Mouse (Mus musculus): Measurements from ENCODE around the gene Praf2. TPM values are rescaled to one million over a fixed set of nuclear protein-coding genes. Genes with fewer than 3 reads are reported as not detected.
A peak's percentile ranks its signal among the peaks of the same experiment; 100 is the strongest.

Praf2 gene
- polyA plus RNA-seq, 1 experiment from 2014 or later: 143 TPM

DNA sequence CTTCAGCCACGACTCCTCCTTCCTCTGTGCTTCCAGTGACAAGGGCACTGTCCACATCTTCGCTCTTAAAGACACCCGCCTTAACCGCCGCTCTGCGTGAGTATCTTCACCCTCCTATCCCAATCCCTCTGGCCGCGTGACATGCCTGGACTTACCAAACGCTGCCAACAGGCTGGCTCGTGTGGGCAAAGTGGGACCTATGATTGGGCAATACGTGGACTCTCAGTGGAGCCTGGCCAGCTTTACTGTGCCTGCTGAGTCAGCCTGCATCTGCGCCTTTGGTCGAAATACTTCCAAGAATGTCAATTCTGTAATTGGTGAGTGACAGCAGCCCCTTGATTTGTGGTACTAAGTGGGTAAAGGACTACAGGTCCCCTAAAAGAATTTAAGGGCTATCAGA lies 1.1 kb upstream of the Praf2 start:
- no peaks in the 10 kb centered on the region; the same call in 1 of the 2 replicates for H3K9me3 ChIP-seq (ENCODE audit: control insufficient read depth, low read length)
- peaks cover 7% of the 10 kb centered on the region for H3K4me1 ChIP-seq (ENCODE audit: control insufficient read depth, insufficient read depth, low read depth, low read length)
- H3K4me3 ChIP-seq (ENCODE audit: low read length): no peak overlapping the region
- no peak overlapping the region for H3K27ac ChIP-seq (ENCODE audit: low read depth, low read length)
- no peak overlapping the region for H3K9ac ChIP-seq (ENCODE audit: low read depth, low read length)
- peaks cover 2% of the 10 kb centered on the region; the same call in 1 of the 2 replicates for H3K36me3 ChIP-seq (ENCODE audit: control insufficient read depth, insufficient read depth, low read length)
- no peaks in the 10 kb centered on the region for H3K27me3 ChIP-seq (replicated peaks; ENCODE audit: control insufficient read depth, insufficient read depth, low read length)
- no peak for ATAC-seq
- whole genome bisulfite sequencing: 94% methylated on average over 13 of the region's 13 CpGs
- H3K4me2 ChIP-seq (ENCODE audit: low read length): no peak overlapping the region

DNA sequence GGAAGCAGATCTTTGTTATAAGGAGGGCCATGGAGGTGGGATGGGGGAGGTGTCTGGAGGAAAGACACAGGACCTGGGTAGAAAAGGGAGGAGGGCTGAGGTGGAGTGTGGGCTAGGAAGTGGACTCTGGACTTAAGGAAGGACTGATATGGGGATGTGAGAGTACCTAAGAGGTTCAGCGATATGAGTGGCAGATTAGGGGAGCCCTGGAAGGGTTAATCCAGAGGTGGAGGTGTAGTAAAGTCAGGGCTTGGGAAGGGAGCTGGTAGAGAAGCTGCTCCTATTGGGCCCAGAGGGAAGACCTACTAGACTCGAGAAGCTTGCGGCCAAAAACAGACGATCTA lies 655 bp downstream of the Praf2 start:
- Histone ChIP-seq H3K4me2 (ENCODE audit: low read length) (peak overlapping the region; percentile 59), H3K36me3 (ENCODE audit: control insufficient read depth, insufficient read depth, low read length) (peaks cover 2% of the 10 kb centered on the region; the same call in 1 of the 2 replicates), H3K27ac (ENCODE audit: low read depth, low read length) (peak overlapping the region; percentile 75; the same call in 1 of the 2 replicates), H3K4me3 (ENCODE audit: low read length) (peak overlapping the region; percentile 49), H3K9me3 (ENCODE audit: control insufficient read depth, low read length) (no peaks in the 10 kb centered on the region; the same call in 1 of the 2 replicates), H3K9ac (ENCODE audit: low read depth, low read length) (peak overlapping the region; percentile 70), H3K27me3 (replicated peaks; ENCODE audit: control insufficient read depth, insufficient read depth, low read length) (no peaks in the 10 kb centered on the region), H3K4me1 (ENCODE audit: control insufficient read depth, insufficient read depth, low read depth, low read length) (peaks cover 3% of the 10 kb centered on the region)
- no peak for ATAC-seq
- 39% methylated on average over 4 of the region's 4 CpGs for WGBS

DNA sequence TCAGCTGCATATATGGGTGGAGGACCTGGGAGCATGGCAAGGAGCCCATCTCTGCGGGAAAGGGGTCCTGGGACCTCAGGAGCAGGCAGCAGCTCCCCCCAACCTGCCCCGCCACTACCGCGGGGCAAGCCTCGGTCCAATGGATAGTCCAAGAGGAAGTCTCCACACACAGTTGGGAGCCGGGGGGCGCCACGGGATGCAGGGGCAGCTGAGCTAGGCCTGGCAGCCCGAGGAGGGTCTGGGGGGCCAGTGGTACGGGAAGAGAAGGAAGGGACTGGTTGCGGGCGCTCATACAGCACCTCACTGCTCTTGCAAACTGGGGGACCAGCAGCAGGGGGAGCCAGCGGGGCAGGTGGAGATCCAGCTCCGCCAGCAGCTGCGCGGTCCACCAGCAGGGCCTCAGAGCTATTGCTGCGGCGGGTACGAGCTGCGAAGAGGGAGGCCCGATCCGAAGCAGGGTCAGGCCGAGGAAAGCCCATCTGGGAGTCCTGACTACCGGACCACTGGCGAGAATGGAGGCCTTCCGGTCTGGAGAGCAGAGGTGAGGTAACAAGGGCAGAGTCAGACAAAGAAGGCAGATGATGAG lies 5.4 kb downstream of the Praf2 start:
- H3K4me3 ChIP-seq (ENCODE audit: low read length): no peak overlapping the region
- ATAC-seq: no peak
- H3K9ac ChIP-seq (ENCODE audit: low read depth, low read length): no peak overlapping the region
- H3K27me3 ChIP-seq (replicated peaks; ENCODE audit: control insufficient read depth, insufficient read depth, low read length): no peaks in the 10 kb centered on the region
- H3K9me3 ChIP-seq (ENCODE audit: control insufficient read depth, low read length): no peaks in the 10 kb centered on the region
- peaks cover 2% of the 10 kb centered on the region for H3K36me3 ChIP-seq (ENCODE audit: control insufficient read depth, insufficient read depth, low read length)
- H3K4me2 ChIP-seq (ENCODE audit: low read length): no peak overlapping the region
- 29% methylated on average over 22 of the region's 26 CpGs for WGBS
- H3K27ac ChIP-seq (ENCODE audit: low read depth, low read length): no peak overlapping the region
- no peaks in the 10 kb centered on the region for H3K4me1 ChIP-seq (ENCODE audit: control insufficient read depth, insufficient read depth, low read depth, low read length)

DNA sequence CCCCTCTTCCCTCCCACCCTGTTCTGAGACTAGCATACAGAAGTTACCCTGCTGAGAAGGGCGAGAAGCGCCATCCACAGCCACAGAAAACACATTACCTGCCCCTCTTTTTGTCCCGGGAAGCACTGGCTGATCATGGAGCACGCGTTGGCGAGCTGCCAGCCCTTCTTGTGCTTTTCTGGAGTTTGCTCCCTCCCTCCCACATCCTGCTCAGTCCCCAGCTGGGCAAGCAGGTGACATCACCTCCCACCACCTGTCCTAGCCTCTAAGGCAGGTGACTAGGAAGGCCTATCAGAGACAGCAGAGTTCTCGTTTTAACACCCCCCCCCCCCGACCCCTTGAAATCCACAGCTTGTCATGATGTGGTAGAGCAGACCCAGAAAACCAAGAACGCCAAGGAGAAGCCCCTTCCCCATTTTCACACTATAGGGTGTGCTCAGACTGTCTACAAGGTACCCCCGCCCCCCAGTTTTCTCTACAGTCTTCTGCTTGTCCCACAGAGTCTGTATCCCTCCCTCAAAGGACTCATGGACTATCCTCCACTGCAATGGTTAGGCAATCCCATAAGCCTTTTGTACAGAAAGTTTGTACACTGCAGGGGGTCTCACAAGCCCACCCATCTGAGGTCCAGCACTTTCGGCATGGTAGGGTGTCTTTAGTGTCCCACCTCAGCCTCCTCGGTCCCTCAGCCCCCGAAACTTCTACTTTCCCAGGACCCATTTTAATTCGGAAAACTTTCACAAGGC lies 11.3 kb downstream of the Praf2 start:
- 76% methylated on average over 13 of the region's 14 CpGs for WGBS
- Histone ChIP-seq H3K9ac (ENCODE audit: low read depth, low read length) (no peak overlapping the region), H3K9me3 (ENCODE audit: control insufficient read depth, low read length) (no peaks in the 10 kb centered on the region), H3K36me3 (ENCODE audit: control insufficient read depth, insufficient read depth, low read length) (peaks cover 2% of the 10 kb centered on the region; the same call in 1 of the 2 replicates), H3K4me2 (ENCODE audit: low read length) (no peak overlapping the region), H3K27me3 (replicated peaks; ENCODE audit: control insufficient read depth, insufficient read depth, low read length) (no peaks in the 10 kb centered on the region), H3K27ac (ENCODE audit: low read depth, low read length) (no peak overlapping the region), H3K4me1 (ENCODE audit: control insufficient read depth, insufficient read depth, low read depth, low read length) (no peaks in the 10 kb centered on the region), H3K4me3 (ENCODE audit: low read length) (no peak overlapping the region)
- ATAC-seq: peak; percentile 41; the same call in 1 of the 2 replicates

DNA sequence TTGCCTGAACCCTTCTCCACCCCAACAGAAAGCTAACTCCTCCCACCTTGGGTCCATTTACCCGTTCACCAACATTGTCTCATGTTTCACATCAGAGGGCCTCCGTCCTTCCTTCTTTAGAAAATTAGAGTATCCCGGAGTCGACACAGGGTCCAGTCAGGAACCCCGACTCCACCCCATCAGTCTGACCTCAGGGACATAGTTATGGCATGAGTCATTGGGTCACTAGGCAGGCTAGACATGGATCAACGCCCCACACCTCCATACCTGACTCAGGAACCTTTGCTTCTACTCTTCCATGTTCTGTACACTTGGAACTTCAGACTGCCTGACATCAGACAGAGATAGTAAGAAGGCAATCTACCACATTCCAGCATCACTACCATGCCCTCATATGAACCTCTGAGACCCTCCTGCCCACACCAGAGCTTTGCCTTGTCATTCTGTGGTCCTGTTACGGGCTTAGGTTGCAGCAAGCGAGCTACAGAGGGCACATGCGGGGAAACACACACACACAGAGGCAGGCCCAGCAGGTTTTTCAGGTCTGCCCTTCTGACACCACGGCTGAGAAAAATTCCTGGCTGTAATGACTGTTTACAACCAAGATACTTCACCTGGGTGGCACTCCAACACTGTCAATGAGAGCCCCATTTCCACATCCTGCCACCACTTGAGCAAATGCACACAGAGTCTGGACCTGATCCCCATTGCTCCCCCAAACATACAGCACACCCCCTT lies 12.0 kb downstream of the Praf2 start:
- H3K4me2 ChIP-seq (ENCODE audit: low read length): no peak overlapping the region
- no peak overlapping the region for H3K27ac ChIP-seq (ENCODE audit: low read depth, low read length)
- H3K4me3 ChIP-seq (ENCODE audit: low read length): no peak overlapping the region
- peaks cover 2% of the 10 kb centered on the region; the same call in 1 of the 2 replicates for H3K36me3 ChIP-seq (ENCODE audit: control insufficient read depth, insufficient read depth, low read length)
- H3K4me1 ChIP-seq (ENCODE audit: control insufficient read depth, insufficient read depth, low read depth, low read length): no peaks in the 10 kb centered on the region
- H3K9ac ChIP-seq (ENCODE audit: low read depth, low read length): no peak overlapping the region
- no peak for ATAC-seq
- no peaks in the 10 kb centered on the region for H3K9me3 ChIP-seq (ENCODE audit: control insufficient read depth, low read length)
- no peaks in the 10 kb centered on the region for H3K27me3 ChIP-seq (replicated peaks; ENCODE audit: control insufficient read depth, insufficient read depth, low read length)
- WGBS: 78% methylated on average over 10 of the region's 10 CpGs

DNA sequence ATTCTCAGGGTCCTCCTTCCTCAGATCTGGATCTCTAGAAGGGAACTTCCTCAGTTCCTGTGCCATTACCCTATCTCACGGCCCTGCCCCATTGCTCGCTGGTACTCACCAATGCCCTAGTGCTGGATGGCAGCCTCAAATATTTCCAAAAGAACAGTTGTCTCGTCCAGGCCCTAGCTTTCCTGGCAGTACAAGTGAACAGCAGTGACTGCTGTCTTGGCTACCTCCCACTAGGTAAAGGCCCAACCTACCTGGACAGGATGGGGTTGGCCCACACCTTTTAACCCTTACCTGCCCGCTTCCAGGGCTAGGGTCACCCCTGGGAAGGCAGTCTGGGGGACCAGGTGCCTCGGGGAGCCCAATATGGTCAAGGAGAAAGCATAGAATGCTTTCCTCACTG lies 12.9 kb downstream of the Praf2 start:
- WGBS: 81% methylated on average over 5 of the region's 5 CpGs
- Histone ChIP-seq H3K9ac (ENCODE audit: low read depth, low read length) (no peak overlapping the region), H3K27me3 (replicated peaks; ENCODE audit: control insufficient read depth, insufficient read depth, low read length) (no peaks in the 10 kb centered on the region), H3K4me1 (ENCODE audit: control insufficient read depth, insufficient read depth, low read depth, low read length) (no peaks in the 10 kb centered on the region), H3K4me3 (ENCODE audit: low read length) (no peak overlapping the region), H3K4me2 (ENCODE audit: low read length) (no peak overlapping the region), H3K36me3 (ENCODE audit: control insufficient read depth, insufficient read depth, low read length) (peaks cover 2% of the 10 kb centered on the region; the same call in 1 of the 2 replicates), H3K9me3 (ENCODE audit: control insufficient read depth, low read length) (no peaks in the 10 kb centered on the region), H3K27ac (ENCODE audit: low read depth, low read length) (no peak overlapping the region)
- no peak for ATAC-seq

DNA sequence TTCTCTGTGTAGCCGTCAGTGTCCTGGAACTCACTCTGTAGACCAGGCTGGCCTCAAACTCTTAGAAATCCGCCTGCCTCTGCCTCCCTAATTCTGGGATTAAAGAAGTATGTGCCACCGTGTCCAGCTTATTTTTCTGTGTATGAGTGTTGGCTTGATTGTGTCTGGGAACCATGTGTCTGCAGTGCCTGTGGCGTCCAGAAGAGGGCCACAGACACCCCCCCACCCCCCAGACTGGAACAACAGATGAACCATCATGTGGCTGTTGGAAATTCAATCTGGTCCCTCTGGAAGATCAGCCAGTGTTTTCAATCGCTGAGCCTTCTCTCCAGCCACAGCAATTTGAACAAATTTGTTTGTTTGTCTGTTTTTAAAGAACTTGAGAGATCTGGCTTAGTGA lies 15.2 kb downstream of the Praf2 start:
- no peak for ATAC-seq
- H3K27ac ChIP-seq (ENCODE audit: low read depth, low read length): no peak overlapping the region
- H3K4me2 ChIP-seq (ENCODE audit: low read length): no peak overlapping the region
- no peaks in the 10 kb centered on the region for H3K4me1 ChIP-seq (ENCODE audit: control insufficient read depth, insufficient read depth, low read depth, low read length)
- no peaks in the 10 kb centered on the region for H3K27me3 ChIP-seq (replicated peaks; ENCODE audit: control insufficient read depth, insufficient read depth, low read length)
- WGBS: 57% methylated on average over 5 of the region's 5 CpGs
- no peaks in the 10 kb centered on the region for H3K36me3 ChIP-seq (ENCODE audit: control insufficient read depth, insufficient read depth, low read length)
- no peak overlapping the region for H3K9ac ChIP-seq (ENCODE audit: low read depth, low read length)
- H3K9me3 ChIP-seq (ENCODE audit: control insufficient read depth, low read length): no peaks in the 10 kb centered on the region
- H3K4me3 ChIP-seq (ENCODE audit: low read length): no peak overlapping the region

DNA sequence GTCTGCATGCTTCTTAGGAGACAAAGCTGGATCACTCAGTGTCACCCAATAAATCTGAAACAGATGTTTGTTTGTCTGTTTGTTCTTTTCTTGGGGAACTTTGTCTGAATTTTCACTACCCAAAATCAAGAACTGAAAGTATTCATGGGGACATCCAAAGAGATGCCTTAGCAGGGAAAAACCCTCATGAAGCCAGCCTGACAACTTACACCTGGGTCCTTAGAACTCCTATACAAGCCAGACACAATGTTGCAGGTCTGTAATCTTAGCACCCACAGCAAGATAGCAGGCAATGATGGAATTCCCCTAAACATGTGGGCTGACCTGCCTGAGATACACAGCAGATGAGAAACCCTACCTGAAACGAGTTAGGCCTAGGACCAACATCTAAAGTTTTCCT lies 16.7 kb downstream of the Praf2 start:
- Histone ChIP-seq H3K9ac (ENCODE audit: low read depth, low read length) (no peak overlapping the region), H3K4me2 (ENCODE audit: low read length) (no peak overlapping the region), H3K36me3 (ENCODE audit: control insufficient read depth, insufficient read depth, low read length) (no peaks in the 10 kb centered on the region), H3K27ac (ENCODE audit: low read depth, low read length) (no peak overlapping the region), H3K4me1 (ENCODE audit: control insufficient read depth, insufficient read depth, low read depth, low read length) (peaks cover 4% of the 10 kb centered on the region; the same call in 1 of the 2 replicates), H3K4me3 (ENCODE audit: low read length) (no peak overlapping the region), H3K27me3 (replicated peaks; ENCODE audit: control insufficient read depth, insufficient read depth, low read length) (no peaks in the 10 kb centered on the region), H3K9me3 (ENCODE audit: control insufficient read depth, low read length) (no peaks in the 10 kb centered on the region)
- ATAC-seq: no peak
- 71% methylated on average over 1 of the region's 1 CpGs for WGBS

DNA sequence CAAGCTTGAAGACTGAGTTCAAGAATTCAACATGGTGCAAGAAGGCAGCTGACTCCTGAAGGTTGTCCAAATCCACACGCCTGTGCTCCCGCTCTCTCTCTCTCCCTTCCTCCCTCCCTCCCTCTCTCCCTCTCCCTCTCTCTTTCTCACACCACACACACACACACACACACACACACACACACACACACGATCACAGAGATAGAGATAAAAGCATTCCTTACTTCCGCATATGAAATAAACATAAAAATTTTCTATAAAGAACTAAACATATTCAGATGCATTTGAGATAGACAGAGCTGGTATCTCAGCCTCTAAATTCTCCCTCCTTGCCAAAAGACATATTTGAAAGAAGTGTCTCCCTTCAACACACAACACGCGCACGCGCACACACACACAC lies 17.2 kb downstream of the Praf2 start:
- H3K36me3 ChIP-seq (ENCODE audit: control insufficient read depth, insufficient read depth, low read length): no peaks in the 10 kb centered on the region
- no peak overlapping the region for H3K4me3 ChIP-seq (ENCODE audit: low read length)
- H3K27ac ChIP-seq (ENCODE audit: low read depth, low read length): no peak overlapping the region
- H3K9me3 ChIP-seq (ENCODE audit: control insufficient read depth, low read length): no peaks in the 10 kb centered on the region
- no peak for ATAC-seq
- H3K4me2 ChIP-seq (ENCODE audit: low read length): no peak overlapping the region
- peaks cover 4% of the 10 kb centered on the region; the same call in 1 of the 2 replicates for H3K4me1 ChIP-seq (ENCODE audit: control insufficient read depth, insufficient read depth, low read depth, low read length)
- H3K9ac ChIP-seq (ENCODE audit: low read depth, low read length): no peak overlapping the region
- 91% methylated on average over 8 of the region's 8 CpGs for WGBS
- no peaks in the 10 kb centered on the region for H3K27me3 ChIP-seq (replicated peaks; ENCODE audit: control insufficient read depth, insufficient read depth, low read length)

Measured in hindbrain, embryonic 16.5 days (tissue).